Mouse (Mus musculus) heart, postnatal 0 days (tissue): ENCODE results near the gene Tmem151a.

Experiments
- CTCF ChIP-seq: IDR thresholded peaks from 2 replicates; pipeline ENCODE4 v1.5.1; 2016; ENCODE audit warnings: antibody characterized with exemption, control low read depth, low read depth
- EP300 ChIP-seq: IDR thresholded peaks from 2 replicates; pipeline ENCODE4 v1.6.1; 2016; ENCODE audit warnings: antibody characterized with exemption, low read depth

DNA sequence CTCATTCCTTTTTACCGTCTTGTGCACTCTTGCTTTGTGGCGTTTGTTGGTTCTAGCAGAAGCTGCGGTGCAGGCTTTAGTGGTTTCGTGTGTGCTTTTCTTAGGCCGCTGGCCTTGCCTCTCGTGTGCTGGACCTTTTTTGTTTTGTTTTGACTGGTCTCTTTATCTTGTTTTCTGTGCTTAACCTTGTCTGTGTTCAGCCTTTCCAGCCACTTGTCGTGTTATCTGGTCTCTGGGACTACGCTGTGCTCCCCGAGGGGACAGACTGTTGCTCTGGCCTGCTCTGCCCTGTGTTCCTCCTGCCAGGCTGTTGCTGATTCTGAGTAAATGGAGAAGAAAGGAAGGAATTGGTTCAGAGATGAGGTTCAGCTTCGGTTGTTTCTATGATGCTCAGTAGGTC lies 37.2 kb upstream of the Tmem151a start:
- no peak for TF ChIP-seq CTCF
- no peak for TF ChIP-seq EP300
